Mouse (Mus musculus): ENCODE data around the gene Rftn1. TPM values are rescaled to one million over a fixed set of nuclear protein-coding genes. Genes with fewer than 3 reads are reported as not detected.

Rftn1 gene
- polyA plus RNA-seq, 1 experiment from 2014 or later, result 14.8 TPM

DNA sequence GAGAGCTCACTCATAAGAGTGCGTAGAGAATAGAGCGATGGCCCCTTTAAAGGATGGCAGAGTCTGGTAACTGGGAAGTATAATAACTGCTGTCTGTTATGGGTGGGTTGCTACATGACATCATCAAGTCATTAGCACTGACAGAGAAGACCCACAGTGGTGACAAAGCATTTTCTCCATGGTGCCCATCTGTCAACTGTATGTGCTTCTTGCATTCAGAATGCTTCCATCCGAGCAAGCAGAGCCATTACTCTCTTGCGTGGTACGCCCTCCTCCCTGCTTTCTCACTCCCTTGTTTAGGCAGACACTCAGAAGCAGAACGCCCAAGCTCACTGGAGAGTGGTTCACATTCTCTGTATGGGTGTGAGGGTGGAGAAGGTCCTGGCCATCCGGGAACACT is 135.9 kb downstream of the Rftn1 start:
- no peak overlapping the region for H3K9ac ChIP-seq (ENCODE audit: low read length)
- peak; percentile 63 for DNase-seq (ENCODE audit: low spot score)
- H3K4me2 ChIP-seq (ENCODE audit: low read length), result no peak overlapping the region
- H3K4me1 ChIP-seq (ENCODE audit: control insufficient read depth, insufficient read depth, low read length), result peaks cover 10% of the 10 kb centered on the region
- H3K9me3 ChIP-seq (replicated peaks; ENCODE audit: control insufficient read depth, low read length), result no peaks in the 10 kb centered on the region
- H3K27me3 ChIP-seq (replicated peaks; ENCODE audit: control insufficient read depth, insufficient read depth, low read length), result no peaks in the 10 kb centered on the region
- no peak overlapping the region for H3K4me3 ChIP-seq (ENCODE audit: low read depth, low read length)
- H3K27ac ChIP-seq (ENCODE audit: low read depth, low read length), result peak overlapping the region; percentile 63; the same call in 1 of the 2 replicates
- 71% methylated on average over 7 of the region's 7 CpGs for WGBS
- no peaks in the 10 kb centered on the region for H3K36me3 ChIP-seq (ENCODE audit: control insufficient read depth, insufficient read depth, low read length)
- ATAC-seq, result peak; percentile 60

DNA sequence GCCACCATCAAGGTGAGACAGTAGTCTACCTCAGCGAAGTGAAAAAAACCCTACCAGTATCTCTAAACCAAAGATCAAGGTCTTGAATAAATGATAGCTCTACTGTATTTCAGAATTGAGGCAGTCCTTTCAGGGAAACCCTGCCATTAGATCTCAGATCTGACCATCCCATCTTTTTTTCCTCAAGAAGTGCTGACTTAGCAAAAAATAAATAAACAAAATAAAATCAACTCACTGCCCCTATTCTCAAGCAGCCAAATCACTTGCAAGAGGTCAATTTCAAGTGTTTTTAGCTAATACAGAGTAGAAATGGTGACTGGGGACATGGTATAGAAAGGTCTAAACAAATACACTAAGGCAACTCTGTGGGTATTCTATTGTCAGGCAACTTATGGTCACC is 136.5 kb downstream of the Rftn1 start:
- Histone ChIP-seq H3K4me1 (ENCODE audit: control insufficient read depth, insufficient read depth, low read length) (peaks cover 10% of the 10 kb centered on the region), H3K27ac (ENCODE audit: low read depth, low read length) (no peak overlapping the region), H3K9me3 (replicated peaks; ENCODE audit: control insufficient read depth, low read length) (no peaks in the 10 kb centered on the region), H3K4me3 (ENCODE audit: low read depth, low read length) (no peak overlapping the region), H3K4me2 (ENCODE audit: low read length) (no peak overlapping the region), H3K9ac (ENCODE audit: low read length) (no peak overlapping the region), H3K36me3 (ENCODE audit: control insufficient read depth, insufficient read depth, low read length) (no peaks in the 10 kb centered on the region), H3K27me3 (replicated peaks; ENCODE audit: control insufficient read depth, insufficient read depth, low read length) (no peaks in the 10 kb centered on the region)
- ATAC-seq, result no peak
- DNase-seq (ENCODE audit: low spot score), result no peak
- 97% methylated on average over 1 of the region's 1 CpGs for WGBS

DNA sequence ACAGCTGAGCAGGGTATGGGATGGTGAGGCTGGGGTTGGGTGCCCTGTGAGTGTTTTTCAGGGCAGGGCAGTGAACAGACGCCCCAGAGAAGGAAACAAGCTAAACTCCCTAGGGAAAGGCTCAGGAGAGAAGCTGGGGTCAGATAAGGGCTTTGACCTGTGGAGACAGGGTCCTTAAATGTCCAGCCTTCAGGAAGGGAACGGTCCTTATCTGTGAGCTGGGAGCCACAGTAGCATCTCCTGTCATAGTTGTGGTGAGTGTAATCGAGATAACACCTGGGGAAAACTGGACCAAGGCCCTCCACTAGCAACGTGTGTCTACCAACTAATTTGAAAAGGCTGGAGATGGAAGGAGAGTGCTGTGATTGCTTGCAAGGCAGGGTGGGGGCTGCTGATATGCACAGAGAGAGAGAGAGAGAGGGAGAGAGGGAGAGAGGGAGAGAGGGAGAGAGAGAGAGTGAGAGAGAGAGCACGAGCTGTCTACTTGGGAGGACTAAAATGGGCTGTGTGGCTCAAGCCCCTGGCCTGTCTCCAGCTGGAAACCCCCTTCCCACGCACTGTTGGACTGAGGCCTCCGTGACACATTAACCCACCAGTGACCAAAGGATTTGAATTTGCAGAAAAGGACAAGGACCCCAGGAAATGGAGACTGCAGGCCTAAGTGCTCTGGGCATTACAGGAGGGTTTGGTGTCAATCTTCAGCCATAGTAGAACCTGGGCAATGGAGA is 137.6 kb downstream of the Rftn1 start:
- H3K27me3 ChIP-seq (replicated peaks; ENCODE audit: control insufficient read depth, insufficient read depth, low read length), result no peaks in the 10 kb centered on the region
- H3K9ac ChIP-seq (ENCODE audit: low read length), result no peak overlapping the region
- H3K36me3 ChIP-seq (ENCODE audit: control insufficient read depth, insufficient read depth, low read length), result no peaks in the 10 kb centered on the region
- no peak overlapping the region for H3K27ac ChIP-seq (ENCODE audit: low read depth, low read length)
- no peaks in the 10 kb centered on the region for H3K9me3 ChIP-seq (replicated peaks; ENCODE audit: control insufficient read depth, low read length)
- H3K4me3 ChIP-seq (ENCODE audit: low read depth, low read length), result no peak overlapping the region
- H3K4me1 ChIP-seq (ENCODE audit: control insufficient read depth, insufficient read depth, low read length), result peaks cover 10% of the 10 kb centered on the region
- WGBS, result 62% methylated on average over 7 of the region's 7 CpGs
- H3K4me2 ChIP-seq (ENCODE audit: low read length), result no peak overlapping the region
- ATAC-seq (no peak), DNase-seq (ENCODE audit: low spot score) (no peak)

DNA sequence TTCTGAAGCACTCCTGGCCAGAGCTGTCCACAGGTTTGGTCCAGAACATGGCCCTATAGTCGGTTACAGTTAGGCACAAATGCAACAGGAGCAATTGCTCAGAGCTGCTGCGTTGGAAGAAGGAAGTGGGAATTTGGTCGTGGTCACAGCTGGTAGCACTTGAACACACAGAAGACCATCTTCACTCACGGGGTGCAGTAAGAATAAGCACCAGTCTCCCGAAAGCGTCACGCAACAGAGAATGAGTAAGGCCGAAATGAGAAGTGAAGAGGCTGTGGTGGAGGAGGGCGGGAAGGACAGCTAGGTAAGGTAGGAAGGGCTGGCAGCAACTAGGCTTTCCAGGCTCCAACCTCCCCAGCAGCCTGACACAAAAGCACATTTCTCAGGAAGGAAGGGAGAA is 140.0 kb downstream of the Rftn1 start:
- Histone ChIP-seq H3K36me3 (ENCODE audit: control insufficient read depth, insufficient read depth, low read length) (no peaks in the 10 kb centered on the region), H3K4me2 (ENCODE audit: low read length) (no peak overlapping the region), H3K4me1 (ENCODE audit: control insufficient read depth, insufficient read depth, low read length) (peaks cover 8% of the 10 kb centered on the region), H3K9ac (ENCODE audit: low read length) (no peak overlapping the region), H3K4me3 (ENCODE audit: low read depth, low read length) (no peak overlapping the region), H3K27me3 (replicated peaks; ENCODE audit: control insufficient read depth, insufficient read depth, low read length) (no peaks in the 10 kb centered on the region), H3K9me3 (replicated peaks; ENCODE audit: control insufficient read depth, low read length) (no peaks in the 10 kb centered on the region), H3K27ac (ENCODE audit: low read depth, low read length) (no peak overlapping the region)
- WGBS, result 88% methylated on average over 9 of the region's 9 CpGs
- ATAC-seq, result no peak
- DNase-seq (ENCODE audit: low spot score), result no peak

- H3K27ac ChIP-seq (ENCODE audit: low read depth, low read length), result no peak overlapping the region
- H3K27me3 ChIP-seq (replicated peaks; ENCODE audit: control insufficient read depth, insufficient read depth, low read length), result no peaks in the 10 kb centered on the region
- DNase-seq (ENCODE audit: low spot score) (peak; percentile 25), ATAC-seq (no peak)
- no peaks in the 10 kb centered on the region for H3K4me1 ChIP-seq (ENCODE audit: control insufficient read depth, insufficient read depth, low read length)
- WGBS, result 73% methylated on average over 9 of the region's 9 CpGs
- H3K4me2 ChIP-seq (ENCODE audit: low read length), result no peak overlapping the region
- H3K4me3 ChIP-seq (ENCODE audit: low read depth, low read length), result no peak overlapping the region
- no peak overlapping the region for H3K9ac ChIP-seq (ENCODE audit: low read length)
- H3K36me3 ChIP-seq (ENCODE audit: control insufficient read depth, insufficient read depth, low read length), result no peaks in the 10 kb centered on the region
- no peaks in the 10 kb centered on the region for H3K9me3 ChIP-seq (replicated peaks; ENCODE audit: control insufficient read depth, low read length)
These were observed 142.3 kb downstream of the Rftn1 start for GRCm38 (mm10) chr17:50048209-50048608.

- H3K4me2 ChIP-seq (ENCODE audit: low read length), result no peak overlapping the region
- H3K27ac ChIP-seq (ENCODE audit: low read depth, low read length), result no peak overlapping the region
- DNase-seq (ENCODE audit: low spot score), result no peak
- H3K36me3 ChIP-seq (ENCODE audit: control insufficient read depth, insufficient read depth, low read length), result no peaks in the 10 kb centered on the region
- H3K4me3 ChIP-seq (ENCODE audit: low read depth, low read length), result no peak overlapping the region
- no peaks in the 10 kb centered on the region for H3K9me3 ChIP-seq (replicated peaks; ENCODE audit: control insufficient read depth, low read length)
- no peaks in the 10 kb centered on the region for H3K4me1 ChIP-seq (ENCODE audit: control insufficient read depth, insufficient read depth, low read length)
- no peak for ATAC-seq
- WGBS, result 94% methylated on average over 12 of the region's 12 CpGs
- no peaks in the 10 kb centered on the region for H3K27me3 ChIP-seq (replicated peaks; ENCODE audit: control insufficient read depth, insufficient read depth, low read length)
- H3K9ac ChIP-seq (ENCODE audit: low read length), result no peak overlapping the region
These were observed 143.3 kb downstream of the Rftn1 start for GRCm38 (mm10) chr17:50047182-50047581.

GRCm38 (mm10) chr17:50040727-50041410 is 149.6 kb downstream of the Rftn1 start:
- WGBS, result 88% methylated on average over 3 of the region's 3 CpGs
- H3K9me3 ChIP-seq (replicated peaks; ENCODE audit: control insufficient read depth, low read length), result no peaks in the 10 kb centered on the region
- no peaks in the 10 kb centered on the region for H3K27me3 ChIP-seq (replicated peaks; ENCODE audit: control insufficient read depth, insufficient read depth, low read length)
- H3K27ac ChIP-seq (ENCODE audit: low read depth, low read length), result no peak overlapping the region
- H3K36me3 ChIP-seq (ENCODE audit: control insufficient read depth, insufficient read depth, low read length), result no peaks in the 10 kb centered on the region
- ATAC-seq (no peak), DNase-seq (ENCODE audit: low spot score) (no peak)
- H3K9ac ChIP-seq (ENCODE audit: low read length), result no peak overlapping the region
- no peak overlapping the region for H3K4me2 ChIP-seq (ENCODE audit: low read length)
- peaks cover 13% of the 10 kb centered on the region for H3K4me1 ChIP-seq (ENCODE audit: control insufficient read depth, insufficient read depth, low read length)
- H3K4me3 ChIP-seq (ENCODE audit: low read depth, low read length), result no peak overlapping the region

DNA sequence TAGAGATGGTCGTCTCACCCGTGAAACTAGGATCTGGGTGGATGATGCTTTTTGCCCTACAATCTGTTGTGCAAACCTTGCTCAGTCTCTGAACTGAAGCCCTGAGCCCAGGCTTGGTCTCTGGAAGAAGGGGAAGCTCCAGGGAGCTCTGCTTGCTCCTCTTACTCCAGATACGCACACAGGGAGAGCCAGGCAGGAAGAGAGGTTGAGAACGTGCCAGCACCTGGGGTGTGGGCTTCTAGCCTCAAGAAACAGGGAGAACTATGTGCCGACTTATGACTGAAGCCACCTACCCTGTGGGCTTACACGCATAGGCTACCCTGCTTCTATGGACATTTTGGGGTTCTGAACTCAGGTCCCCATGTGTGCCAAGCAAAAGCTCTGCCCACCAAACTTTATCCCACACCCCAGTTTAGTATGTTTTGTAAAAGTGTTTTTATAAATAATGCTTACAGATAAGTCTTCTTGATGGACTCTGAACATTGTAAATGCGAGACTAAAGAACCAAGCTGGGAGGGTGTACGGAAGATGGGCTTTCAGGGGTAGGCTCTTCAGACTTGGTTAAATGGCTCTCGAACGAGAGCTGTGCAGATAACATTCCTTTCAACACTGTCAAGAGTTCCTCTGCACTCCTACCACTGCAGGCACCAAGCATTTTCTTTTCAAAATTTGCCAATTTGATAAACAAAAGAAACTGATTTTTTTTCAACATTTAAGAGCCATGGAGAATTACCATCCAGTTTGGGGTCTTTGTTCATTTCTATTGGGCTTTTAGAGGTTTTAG is 152.4 kb downstream of the Rftn1 start:
- Histone ChIP-seq H3K4me3 (ENCODE audit: low read depth, low read length) (no peak overlapping the region), H3K9ac (ENCODE audit: low read length) (no peak overlapping the region), H3K4me1 (ENCODE audit: control insufficient read depth, insufficient read depth, low read length) (peaks cover 13% of the 10 kb centered on the region), H3K36me3 (ENCODE audit: control insufficient read depth, insufficient read depth, low read length) (no peaks in the 10 kb centered on the region), H3K27ac (ENCODE audit: low read depth, low read length) (peak overlapping the region; percentile 72; the same call in 1 of the 2 replicates), H3K4me2 (ENCODE audit: low read length) (no peak overlapping the region), H3K9me3 (replicated peaks; ENCODE audit: control insufficient read depth, low read length) (no peaks in the 10 kb centered on the region), H3K27me3 (replicated peaks; ENCODE audit: control insufficient read depth, insufficient read depth, low read length) (no peaks in the 10 kb centered on the region)
- ATAC-seq, result no peak
- WGBS, result 82% methylated on average over 10 of the region's 10 CpGs
- DNase-seq (ENCODE audit: low spot score), result no peak

Measured in forebrain, embryonic 14.5 days (tissue).